Mouse (Mus musculus): ENCODE results near the gene Tinagl1. TPM values are rescaled to one million over a fixed set of nuclear protein-coding genes. Genes with fewer than 3 reads are reported as not detected.

Gene Tinagl1
- total RNA-seq, 2 experiments from 2014 or later, result 199 to 265 TPM

DNA sequence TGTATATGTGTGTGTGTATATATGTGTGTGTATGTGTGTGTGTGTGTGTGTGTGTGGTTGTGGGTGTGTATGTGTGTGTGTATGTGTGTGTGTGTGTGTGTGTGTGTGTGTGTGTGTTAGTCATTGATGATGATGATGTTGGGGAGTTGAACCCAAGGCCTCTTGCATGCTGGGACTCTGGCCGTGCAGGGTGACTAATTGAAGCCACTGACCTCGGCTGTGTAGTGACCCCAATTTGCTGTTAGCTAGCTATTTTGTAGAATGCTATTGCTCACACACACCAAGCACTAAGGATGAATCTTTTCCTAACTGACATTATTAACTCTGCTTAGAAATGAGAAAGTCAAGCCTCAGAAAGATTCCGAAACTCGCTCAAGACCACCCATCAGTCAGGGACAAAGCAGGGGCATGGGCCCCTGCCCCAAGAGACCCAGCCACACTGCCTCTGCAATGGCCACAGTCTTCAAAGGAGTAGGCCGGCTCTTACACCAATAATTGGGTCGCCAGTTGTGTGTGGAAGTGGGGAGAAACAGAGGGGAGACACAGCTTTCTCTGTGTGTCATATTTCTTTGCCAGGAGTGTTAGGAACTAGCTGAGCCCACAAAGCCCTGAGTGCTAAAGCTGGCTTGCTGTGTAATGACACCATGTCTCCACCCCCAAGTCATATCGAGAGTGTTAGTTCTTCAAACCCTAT is 6.1 kb upstream of the Tinagl1 start:
- no peak for ATAC-seq (replicated peaks; ENCODE audit: low FRiP score, poor library complexity, severe bottlenecking)

GRCm38 (mm10) chr4:130179876-130180275 is 5.0 kb upstream of the Tinagl1 start:
- no peak for ATAC-seq (replicated peaks; ENCODE audit: low FRiP score, poor library complexity, severe bottlenecking)

DNA sequence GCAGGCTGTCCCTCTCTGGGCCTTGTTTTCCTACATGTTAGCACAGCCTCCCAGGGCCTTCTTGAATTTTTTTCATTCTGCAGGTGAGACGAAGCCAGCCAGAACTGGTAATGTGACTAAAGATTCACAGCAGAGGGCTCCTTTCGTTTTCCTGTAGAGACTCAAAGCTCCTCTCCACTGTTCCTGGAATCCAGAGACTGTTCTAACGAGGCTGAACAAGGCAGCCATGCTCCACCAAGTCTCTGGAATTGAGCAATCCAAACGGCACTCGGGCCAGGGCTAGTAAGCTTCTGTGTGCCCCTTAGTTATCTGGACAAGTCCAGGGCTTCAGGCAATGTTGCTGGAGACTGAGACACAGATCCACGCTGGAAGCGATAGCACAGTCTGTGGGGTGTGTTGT is 2.6 kb upstream of the Tinagl1 start:
- no peak for ATAC-seq (replicated peaks; ENCODE audit: low FRiP score, poor library complexity, severe bottlenecking)

DNA sequence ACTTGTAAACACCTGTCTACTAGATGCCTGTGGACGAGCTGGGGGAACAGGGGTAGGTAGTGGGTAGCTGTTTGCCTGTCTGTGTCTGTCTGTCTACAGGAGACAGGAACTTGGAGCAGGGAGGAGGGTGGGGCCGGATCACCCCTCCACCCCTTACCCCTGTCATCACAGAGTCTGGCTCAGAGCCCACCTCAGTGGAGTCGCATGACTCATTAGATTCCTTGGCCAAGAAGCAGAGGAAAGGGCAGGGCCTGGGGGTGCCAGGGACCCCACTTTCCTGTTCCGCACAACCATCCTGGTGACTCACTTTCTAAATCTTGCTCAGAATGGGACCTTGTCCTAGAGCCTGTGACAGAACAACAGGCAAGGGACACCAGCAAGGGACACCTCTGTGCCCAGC is 2.2 kb upstream of the Tinagl1 start:
- ATAC-seq (replicated peaks; ENCODE audit: low FRiP score, poor library complexity, severe bottlenecking), result no peak

GRCm38 (mm10) chr4:130176156-130176720 is 1.3 kb upstream of the Tinagl1 start:
- no peak for ATAC-seq (replicated peaks; ENCODE audit: low FRiP score, poor library complexity, severe bottlenecking)

DNA sequence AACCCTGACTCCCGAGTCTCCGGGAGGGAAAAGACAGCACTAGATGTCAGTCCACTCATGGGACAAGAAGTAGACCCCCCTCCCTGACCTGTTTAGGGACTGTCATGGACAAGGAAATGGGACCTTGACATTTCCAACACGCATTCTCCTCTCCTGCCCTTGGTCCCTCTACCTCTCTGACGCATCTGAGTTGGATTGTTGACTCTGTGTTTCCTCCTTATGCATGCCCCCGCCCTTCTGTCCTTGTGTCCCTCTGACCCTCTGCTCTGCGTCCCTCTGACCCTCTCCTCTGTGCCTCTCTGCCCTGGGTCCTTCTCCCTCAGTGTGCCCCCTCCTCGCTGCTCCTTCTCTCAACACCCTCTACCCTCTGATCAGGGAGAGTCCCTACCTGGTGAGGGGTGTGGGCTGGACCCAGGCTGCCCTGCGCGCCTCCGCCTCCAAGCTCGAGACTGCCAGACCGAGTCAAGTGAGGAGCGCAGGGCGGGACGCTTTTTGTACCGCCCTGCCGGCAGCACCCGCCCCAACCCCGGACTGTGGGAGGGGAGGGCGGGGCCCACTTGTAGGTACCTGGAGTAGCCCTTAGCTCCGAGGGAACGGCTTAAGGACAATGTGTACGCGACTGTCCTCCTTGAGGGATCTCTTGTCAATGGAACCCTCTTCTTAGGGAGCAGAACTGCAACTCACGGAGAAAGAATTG is 439 bp downstream of the Tinagl1 start:
- ATAC-seq (replicated peaks; ENCODE audit: low FRiP score, poor library complexity, severe bottlenecking), result peak; percentile 83

DNA sequence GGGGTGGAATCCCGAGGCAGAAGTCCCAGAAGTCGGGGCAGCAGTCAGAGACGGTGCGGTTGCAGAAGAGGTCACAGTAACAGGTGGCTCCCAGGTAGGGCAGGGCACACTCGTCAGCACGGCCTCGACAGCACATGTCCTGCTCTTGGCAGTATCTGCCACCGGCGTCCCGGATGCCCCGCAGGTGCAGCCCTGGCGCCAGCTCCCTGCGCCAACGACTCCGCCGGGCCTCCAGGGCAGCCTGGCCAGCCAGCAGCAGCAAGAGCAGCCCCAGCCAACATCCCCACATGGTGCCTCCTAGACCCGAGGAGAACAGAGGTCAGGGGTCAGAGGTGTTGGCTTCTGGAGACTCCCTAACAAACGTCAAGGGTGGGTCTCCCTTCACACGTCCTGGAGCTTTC is 1.0 kb downstream of the Tinagl1 start:
- ATAC-seq (replicated peaks; ENCODE audit: low FRiP score, poor library complexity, severe bottlenecking), result peak; percentile 20

DNA sequence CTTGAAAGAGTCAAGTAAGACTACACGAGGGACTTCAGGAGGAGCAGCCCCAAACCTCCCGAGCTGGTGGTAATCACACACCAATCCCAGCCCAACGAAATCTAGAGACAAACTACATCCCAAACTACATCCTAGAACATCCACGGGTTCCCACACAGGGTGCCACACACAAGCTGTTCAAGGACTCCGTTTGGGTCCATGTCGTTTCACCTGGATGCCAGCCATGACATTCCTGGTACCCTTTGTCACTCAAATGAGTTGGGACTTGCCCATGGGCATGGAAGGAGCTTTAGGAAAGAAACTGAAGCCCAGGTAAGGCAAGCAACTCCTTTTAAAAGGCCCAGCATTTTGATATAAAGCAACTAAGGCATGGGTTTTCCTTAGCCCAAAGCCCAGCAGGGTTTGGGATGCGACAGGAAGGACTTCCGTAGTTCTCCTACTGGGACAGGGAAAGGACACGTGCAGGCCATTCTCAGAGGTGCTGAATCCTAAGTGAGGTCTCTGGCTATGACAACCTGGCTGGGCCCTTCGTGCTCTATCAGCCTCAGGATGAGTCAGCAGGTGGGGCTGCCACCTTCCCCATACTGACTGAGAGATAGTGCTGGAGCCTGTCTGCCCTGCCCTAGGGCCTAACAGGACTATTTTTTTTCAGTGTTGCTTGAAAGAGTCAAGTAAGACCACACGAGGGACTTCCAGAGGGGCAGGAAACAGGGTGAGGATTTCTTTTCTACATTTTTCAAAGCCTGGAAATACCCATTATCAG is 1.7 kb downstream of the Tinagl1 start:
- ATAC-seq (replicated peaks; ENCODE audit: low FRiP score, poor library complexity, severe bottlenecking), result peak; percentile 82

DNA sequence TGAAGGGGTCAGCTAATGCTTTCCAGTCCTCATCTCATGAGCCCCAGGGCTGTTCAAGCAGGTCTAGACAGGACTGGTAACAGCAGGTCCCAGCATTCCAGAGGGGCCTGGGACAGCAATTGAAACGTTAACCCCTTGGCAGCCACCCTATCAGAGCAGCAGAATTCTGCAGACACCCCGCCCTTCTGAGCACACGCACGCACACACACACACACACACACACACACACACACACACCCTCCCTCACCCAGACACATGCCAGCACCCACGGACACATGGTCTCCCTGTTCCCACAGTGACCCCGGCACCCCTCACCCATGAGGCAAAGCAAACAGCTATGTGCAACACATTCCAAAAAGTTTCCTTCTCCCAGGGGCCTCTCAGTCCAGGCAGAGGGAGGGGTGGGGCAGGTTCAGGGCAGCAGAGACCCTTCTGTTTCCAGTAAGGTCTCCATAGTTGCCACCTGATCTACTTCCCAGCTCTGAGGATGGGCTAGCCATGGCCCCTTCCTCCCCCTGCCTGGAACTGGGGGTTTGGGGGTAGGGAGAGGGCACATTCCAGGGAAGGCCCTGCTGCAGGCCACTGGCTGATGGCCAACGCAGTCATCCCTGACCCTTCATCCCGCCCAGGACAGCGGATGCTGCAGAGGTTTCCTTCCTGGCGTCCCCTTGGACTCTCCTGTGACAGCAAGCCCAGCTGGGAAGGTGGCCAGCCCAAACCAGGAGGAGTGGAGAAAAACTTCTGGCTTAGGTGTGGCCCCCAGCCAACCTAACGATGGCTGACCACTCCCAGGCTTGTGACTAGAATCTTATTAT is 2.8 kb downstream of the Tinagl1 start:
- ATAC-seq (replicated peaks; ENCODE audit: low FRiP score, poor library complexity, severe bottlenecking), result no peak

DNA sequence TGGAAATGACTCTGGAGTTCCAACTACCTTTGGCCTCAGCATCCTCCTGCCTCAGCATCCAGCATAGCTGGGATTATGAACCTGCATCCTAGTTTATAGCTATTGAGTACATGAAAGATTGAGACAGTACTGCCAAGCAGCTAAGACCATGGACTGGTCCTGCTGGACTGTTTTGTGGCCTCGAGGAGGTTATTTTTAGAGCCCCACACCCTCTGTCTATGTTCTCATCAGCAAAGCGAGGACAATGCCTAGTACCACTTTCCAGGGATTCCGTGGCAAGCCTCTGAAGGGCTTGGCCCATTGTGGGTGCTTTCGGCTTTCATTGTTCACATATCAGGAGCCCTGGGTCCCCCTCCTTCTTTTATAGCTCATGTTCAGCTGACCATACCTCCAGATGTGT is 4.6 kb downstream of the Tinagl1 start:
- no peak for ATAC-seq (replicated peaks; ENCODE audit: low FRiP score, poor library complexity, severe bottlenecking)

- ATAC-seq (replicated peaks; ENCODE audit: low FRiP score, poor library complexity, severe bottlenecking), result no peak
Observed at GRCm38 (mm10) chr4:130169411-130169971, 5.4 kb downstream of the Tinagl1 start.

- no peak; the same call in 1 of the 2 replicates for ATAC-seq (replicated peaks; ENCODE audit: low FRiP score, poor library complexity, severe bottlenecking)
Observed at GRCm38 (mm10) chr4:130168280-130169183, 6.4 kb downstream of the Tinagl1 start.

DNA sequence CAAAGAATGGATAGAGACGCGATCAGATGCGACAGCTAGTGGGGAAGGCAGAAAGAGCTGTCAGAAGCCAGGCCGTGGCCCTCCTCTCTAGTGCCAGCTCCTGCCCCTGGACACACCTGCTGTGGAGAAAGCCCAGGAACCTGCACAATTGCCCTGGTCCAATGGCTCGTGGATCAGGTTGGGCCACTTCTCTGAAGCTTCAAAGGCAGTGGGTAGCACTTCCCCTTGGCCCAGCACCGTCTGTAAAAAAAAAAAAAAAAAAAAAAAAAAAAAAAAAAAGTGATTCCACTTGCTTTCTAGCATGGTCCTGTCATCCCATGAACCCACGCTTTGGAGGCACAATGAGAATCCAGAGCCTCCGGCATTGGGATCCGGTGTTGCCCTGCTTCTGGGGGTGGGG is 7.1 kb downstream of the Tinagl1 start:
- no peak for ATAC-seq (replicated peaks; ENCODE audit: low FRiP score, poor library complexity, severe bottlenecking)

DNA sequence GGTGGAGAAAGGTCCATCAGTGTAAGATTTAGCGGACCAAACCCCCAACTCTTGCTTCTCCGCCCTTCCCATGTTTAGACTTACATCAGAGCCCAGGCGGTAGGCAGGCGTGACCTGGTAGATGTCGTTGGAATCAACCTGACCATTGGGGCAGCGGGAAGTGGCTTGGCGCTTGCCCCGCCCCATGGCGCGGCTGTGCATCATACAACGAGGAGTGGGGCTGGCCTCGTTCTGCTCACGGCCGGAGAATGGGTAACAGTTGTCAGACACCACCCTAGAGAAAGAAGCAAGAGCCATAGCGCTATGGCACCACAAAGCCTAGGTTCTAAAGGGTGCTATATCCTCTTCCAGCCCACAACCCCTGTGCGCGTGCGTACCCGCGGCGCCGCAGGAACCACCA is 7.6 kb downstream of the Tinagl1 start:
- no peak for ATAC-seq (replicated peaks; ENCODE audit: low FRiP score, poor library complexity, severe bottlenecking)

DNA sequence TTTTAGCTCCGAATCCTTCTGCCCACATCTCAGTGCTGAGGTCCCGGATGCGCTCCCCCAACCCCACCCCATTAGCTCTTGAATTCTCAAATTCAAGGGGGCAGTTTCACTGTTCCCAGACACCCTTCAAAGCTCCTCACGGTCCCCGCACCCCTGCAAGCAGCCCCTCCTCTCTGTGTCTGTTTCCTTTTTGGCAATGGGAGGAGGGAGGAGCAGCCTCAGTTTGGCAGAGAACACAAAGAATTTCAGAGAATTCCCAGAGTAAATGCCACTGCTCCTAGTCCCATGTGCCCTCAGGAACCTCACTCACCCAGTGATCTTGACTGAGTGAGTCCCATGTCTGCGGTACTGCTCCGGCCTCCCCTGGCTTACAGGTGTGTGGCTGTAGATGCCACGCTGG is 8.3 kb downstream of the Tinagl1 start:
- ATAC-seq (replicated peaks; ENCODE audit: low FRiP score, poor library complexity, severe bottlenecking), result no peak

GRCm38 (mm10) chr4:130166061-130166460 is 8.9 kb downstream of the Tinagl1 start:
- ATAC-seq (replicated peaks; ENCODE audit: low FRiP score, poor library complexity, severe bottlenecking), result no peak

DNA sequence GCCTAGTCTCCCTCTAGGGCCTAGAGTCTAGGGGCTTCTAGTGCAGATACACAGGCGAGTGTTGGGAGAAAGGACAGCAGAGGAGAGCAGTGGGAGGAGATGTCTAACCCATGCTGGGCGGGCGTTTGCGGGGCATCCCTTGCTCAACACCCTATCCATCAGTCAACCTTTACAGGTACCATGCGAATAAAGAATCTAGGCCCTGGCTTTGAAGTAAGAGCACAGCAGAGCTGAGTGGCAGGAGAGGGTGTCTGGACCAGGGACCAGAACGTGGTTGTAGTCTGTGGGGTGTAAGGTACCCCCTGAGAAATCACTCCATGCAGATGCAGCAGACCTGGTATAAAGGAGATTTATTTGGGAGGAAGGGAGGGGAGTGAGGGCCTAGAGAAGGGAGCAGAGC is 10.8 kb downstream of the Tinagl1 start:
- ATAC-seq (replicated peaks; ENCODE audit: low FRiP score, poor library complexity, severe bottlenecking), result no peak

DNA sequence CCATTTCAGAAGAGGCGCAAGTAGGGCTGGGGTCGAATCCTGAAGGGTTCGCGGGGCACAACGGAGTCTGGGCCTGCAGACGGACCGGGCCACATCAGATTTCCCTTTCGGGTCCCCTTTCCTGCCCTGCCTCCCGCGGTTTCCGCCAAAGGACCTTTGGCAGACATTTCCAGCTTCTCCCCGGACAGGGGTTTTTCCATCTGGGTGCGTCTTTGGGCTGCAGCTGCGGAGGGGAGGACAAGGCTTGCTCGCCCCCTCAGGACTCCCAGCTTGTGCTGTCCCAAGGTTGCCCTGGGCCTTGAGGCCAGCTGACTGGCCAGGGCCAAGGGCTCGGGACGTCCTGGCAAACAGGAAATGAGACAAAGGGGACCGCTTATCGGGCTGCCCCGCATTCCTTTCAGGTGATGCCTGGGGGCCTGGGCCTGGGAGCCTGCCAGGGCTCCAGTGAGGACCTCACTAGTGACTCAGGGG is 11.5 kb downstream of the Tinagl1 start:
- no peak for ATAC-seq (replicated peaks; ENCODE audit: low FRiP score, poor library complexity, severe bottlenecking)
